Mouse (Mus musculus): ENCODE data around the gene Hpcal4.

- TF ChIP-seq EP300 (IDR thresholded peaks at IDR 0.05; ENCODE audit: insufficient read depth, low read depth, low read length) (no peak), CTCF (IDR thresholded peaks at IDR 0.05) (peak; percentile 35), POLR2A (IDR thresholded peaks at IDR 0.05; ENCODE audit: insufficient read depth, low read depth, low read length) (no peak)
These were observed 11.2 kb upstream of the Hpcal4 start for GRCm38 (mm10) chr4:123171811-123172210.
